In the genomic region with DNA sequence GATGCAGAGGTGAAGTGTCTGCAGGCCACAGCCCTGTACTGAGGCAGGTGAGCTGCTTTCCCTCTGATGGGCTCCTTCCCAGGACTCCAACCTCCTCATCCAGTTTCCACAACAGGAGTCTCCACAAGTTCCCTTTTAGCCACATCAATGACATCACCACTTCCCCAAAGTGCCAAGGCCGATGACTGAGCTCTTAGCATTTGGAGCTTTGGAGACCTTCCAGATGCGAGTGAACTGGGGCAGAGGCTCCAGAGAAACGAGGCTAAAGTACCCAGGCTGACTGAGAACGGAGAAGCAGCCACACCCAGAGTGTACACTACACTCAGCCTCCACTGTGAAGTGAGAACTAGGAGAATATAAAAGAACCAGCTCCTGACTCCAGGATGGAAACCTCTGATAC, we compare ENCODE assay signal across 9 mouse cellular contexts. TPM values are rescaled to one million over a fixed set of nuclear protein-coding genes. Genes with fewer than 3 reads are reported as not detected.
DNase-seq lines count a peak whose midpoint lies in the region; ATAC-seq and TF ChIP-seq lines count a peak whose summit lies in the region.
"Had no signal": no experiment of that assay in that cellular context is flagged by ENCODE, and none has a peak within 500 bp of the region (broad histone marks: within the 10 kb centered on the region; RNA-seq: fewer than 3 reads in every experiment).

No protein-coding gene starts in this region.

- no peaks in the 10 kb centered on the region for H3K36me3 ChIP-seq in forebrain, embryonic 16.5 days (ENCODE audit: control insufficient read depth, insufficient read depth)
- H3K36me3 ChIP-seq: limb, embryonic 15.5 days had no signal

- TF ChIP-seq POLR2A in lung, adult 2 months (IDR thresholded peaks at IDR 0.05; ENCODE audit: borderline replicate concordance, extremely low read depth, low read depth, low read length), result no peak

- 6% methylated on average over 4 of the region's 4 CpGs for WGBS in lung, adult 2 months
- WGBS in forebrain, embryonic 16.5 days, result 33% methylated on average over 4 of the region's 4 CpGs

- peak; percentile 14 to 32 for DNase-seq in lung, adult 18-20 months
- no peak for DNase-seq in lung, adult 2 months
- peak; percentile 76 for DNase-seq in adrenal gland, postnatal 10 days
- no peak for DNase-seq in cerebellum, postnatal 25 days
- DNase-seq in layer of hippocampus, adult 9-11 months, result no peak

- H3K9ac ChIP-seq in forebrain, embryonic 16.5 days (replicated peaks; ENCODE audit: low read depth, low read length), result no peak overlapping the region
- H3K9ac ChIP-seq: limb, embryonic 15.5 days had no signal

- H3K4me3 ChIP-seq in lung, adult 2 months (replicated peaks; ENCODE audit: extremely low read depth, low read depth, low read length), result no peak overlapping the region
- H3K4me3 ChIP-seq in forebrain, embryonic 16.5 days (replicated peaks; ENCODE audit: low read length), result no peak overlapping the region
- H3K4me3 ChIP-seq: limb, embryonic 15.5 days had no signal

- no peak for TF ChIP-seq CTCF in lung, adult 2 months (IDR thresholded peaks at IDR 0.05; ENCODE audit: insufficient read depth, low read length)

- no peaks in the 10 kb centered on the region for H3K27me3 ChIP-seq in forebrain, embryonic 16.5 days (replicated peaks; ENCODE audit: control insufficient read depth, insufficient read depth, low read length)
- H3K27me3 ChIP-seq: limb, embryonic 15.5 days had no signal

- H3K9me3 ChIP-seq in forebrain, embryonic 16.5 days (ENCODE audit: control insufficient read depth, low read length), result no peaks in the 10 kb centered on the region
- H3K9me3 ChIP-seq: limb, embryonic 15.5 days had no signal

- H3K4me2 ChIP-seq in forebrain, embryonic 16.5 days (ENCODE audit: low read length), result no peak overlapping the region
- H3K4me2 ChIP-seq: limb, embryonic 15.5 days had no signal

- peak; percentile 87 for ATAC-seq in granulocyte monocyte progenitor cell, adult 5-6 weeks (replicated peaks; ENCODE audit: poor library complexity, severe bottlenecking)
- ATAC-seq in megakaryocyte, adult 5-6 weeks (ENCODE audit: poor library complexity, severe bottlenecking), result peak; percentile 71
- no peak for ATAC-seq in forebrain, embryonic 16.5 days

- no peaks in the 10 kb centered on the region for H3K4me1 ChIP-seq in lung, adult 2 months (ENCODE audit: control insufficient read depth, insufficient read depth, low read length)
- 0 out of 2 replicates have a peak, but pooled peaks cover 3% of the 10 kb centered on the region for H3K4me1 ChIP-seq in forebrain, embryonic 16.5 days (replicated peaks; ENCODE audit: control insufficient read depth, insufficient read depth, low read length)

- H3K27ac ChIP-seq in forebrain, embryonic 16.5 days (ENCODE audit: low read length), result no peak overlapping the region
- H3K27ac ChIP-seq: limb, embryonic 15.5 days had no signal

RNA-seq across cellular contexts. Expression of a gene that starts 54.1 kb away (rescaled TPM):
- polyA plus RNA-seq in lung, adult 2 months (2012; rRNA removed), result 11.1 and 11.3 TPM in 2 replicates
- 10 to 100 TPM; 43.8 to 57.3 TPM for total RNA-seq in adrenal gland, postnatal 10 days (2021)
- 8.0 and 12.8 TPM in 2 replicates for total RNA-seq in granulocyte monocyte progenitor cell, adult 5-6 weeks (2014; fragmentation: Nextera tagmentation)
- 16.7 and 22.3 TPM in 2 replicates for total RNA-seq in granulocyte monocyte progenitor cell, adult 5-6 weeks (2017)
- total RNA-seq in megakaryocyte, adult 5-6 weeks (2015), result 17.2 and 18.4 TPM in 2 replicates
- total RNA-seq in megakaryocyte, adult 5-6 weeks (2017), result 29.1 and 30.0 TPM in 2 replicates
- polyA plus RNA-seq in forebrain, embryonic 16.5 days (2015; fragmentation: Nextera tagmentation; extraction: Ambion mirVana), result 16.7 and 18.1 TPM in 2 replicates

Comparison
In these comparisons a context has a peak if more than half of its experiments do, and no peak if none do; other contexts are left out.
1. DNase-seq: peak in lung, adult 18-20 months (2 of 2) and adrenal gland, postnatal 10 days (single experiment); none in lung, adult 2 months (single experiment), cerebellum, postnatal 25 days (0 of 2) and layer of hippocampus, adult 9-11 months (single experiment).